Mouse (Mus musculus) left cerebral cortex, adult 8-10 months (tissue): ENCODE measurements around the gene Vdac1. TPM values are rescaled to one million over a fixed set of nuclear protein-coding genes. Genes with fewer than 3 reads are reported as not detected.

Experiments used
- DNase-seq, 2 experiments: peaks; one replicate each; pipeline ENCODE4 v3.0.0; 2022; ENCODE audit warnings: low spot score in 2 of 2
- total RNA-seq, 4 experiments: library from RNA; stranded (reverse); gene quantifications; 2 replicates each; pipeline ENCODE4 v1.2.4; 2022

The Vdac1 gene
- 100 to 1,000 TPM; 535 to 581 (median 570) TPM for total RNA-seq

- peak; percentile 87 to 89 for DNase-seq
These were observed at the start of gene Vdac1 for GRCm38 (mm10) chr11:52360471-52361277. Vdac1 (plus strand) TSS chr11:52360860.

GRCm38 (mm10) chr11:52314102-52314793, 46.4 kb upstream of the Vdac1 start:
- no peak for DNase-seq

- no peak for DNase-seq
These were observed 42.2 kb upstream of the Vdac1 start for GRCm38 (mm10) chr11:52318445-52318844.

- no peak for DNase-seq
These were observed 41.0 kb upstream of the Vdac1 start for GRCm38 (mm10) chr11:52319664-52320063.

GRCm38 (mm10) chr11:52320529-52320928, 40.1 kb upstream of the Vdac1 start:
- no peak for DNase-seq

- no peak for DNase-seq
These were observed 39.1 kb upstream of the Vdac1 start for GRCm38 (mm10) chr11:52321540-52321939.

GRCm38 (mm10) chr11:52324442-52325367, 36.0 kb upstream of the Vdac1 start:
- no peak for DNase-seq

- no peak for DNase-seq
These were observed 33.3 kb upstream of the Vdac1 start for GRCm38 (mm10) chr11:52327313-52327712.

- DNase-seq: no peak
These were observed 28.1 kb upstream of the Vdac1 start for GRCm38 (mm10) chr11:52332421-52333118.

- DNase-seq: peak in 1 of 2 experiments; percentile 70
These were observed 27.0 kb upstream of the Vdac1 start for GRCm38 (mm10) chr11:52333616-52334015.

- no peak for DNase-seq
These were observed 25.4 kb upstream of the Vdac1 start for GRCm38 (mm10) chr11:52335263-52335662.

- peak in 1 of 2 experiments; percentile 88 for DNase-seq
These were observed 24.7 kb upstream of the Vdac1 start for GRCm38 (mm10) chr11:52335924-52336323.

GRCm38 (mm10) chr11:52337651-52338295, 22.9 kb upstream of the Vdac1 start:
- DNase-seq: no peak

GRCm38 (mm10) chr11:52338351-52338750, 22.3 kb upstream of the Vdac1 start:
- no peak for DNase-seq

- no peak for DNase-seq
These were observed 21.6 kb upstream of the Vdac1 start for GRCm38 (mm10) chr11:52339098-52339497.

GRCm38 (mm10) chr11:52339512-52339911, 21.1 kb upstream of the Vdac1 start:
- DNase-seq: no peak

- DNase-seq: no peak
These were observed 20.4 kb upstream of the Vdac1 start for GRCm38 (mm10) chr11:52340123-52340864.

- DNase-seq: no peak
These were observed 19.7 kb upstream of the Vdac1 start for GRCm38 (mm10) chr11:52341001-52341400.

- no peak for DNase-seq
These were observed 19.2 kb upstream of the Vdac1 start for GRCm38 (mm10) chr11:52341476-52341875.

GRCm38 (mm10) chr11:52342296-52342695, 18.4 kb upstream of the Vdac1 start:
- no peak for DNase-seq
